Mouse (Mus musculus): ENCODE results near the gene Tmem69.

The Tmem69 gene

DNA sequence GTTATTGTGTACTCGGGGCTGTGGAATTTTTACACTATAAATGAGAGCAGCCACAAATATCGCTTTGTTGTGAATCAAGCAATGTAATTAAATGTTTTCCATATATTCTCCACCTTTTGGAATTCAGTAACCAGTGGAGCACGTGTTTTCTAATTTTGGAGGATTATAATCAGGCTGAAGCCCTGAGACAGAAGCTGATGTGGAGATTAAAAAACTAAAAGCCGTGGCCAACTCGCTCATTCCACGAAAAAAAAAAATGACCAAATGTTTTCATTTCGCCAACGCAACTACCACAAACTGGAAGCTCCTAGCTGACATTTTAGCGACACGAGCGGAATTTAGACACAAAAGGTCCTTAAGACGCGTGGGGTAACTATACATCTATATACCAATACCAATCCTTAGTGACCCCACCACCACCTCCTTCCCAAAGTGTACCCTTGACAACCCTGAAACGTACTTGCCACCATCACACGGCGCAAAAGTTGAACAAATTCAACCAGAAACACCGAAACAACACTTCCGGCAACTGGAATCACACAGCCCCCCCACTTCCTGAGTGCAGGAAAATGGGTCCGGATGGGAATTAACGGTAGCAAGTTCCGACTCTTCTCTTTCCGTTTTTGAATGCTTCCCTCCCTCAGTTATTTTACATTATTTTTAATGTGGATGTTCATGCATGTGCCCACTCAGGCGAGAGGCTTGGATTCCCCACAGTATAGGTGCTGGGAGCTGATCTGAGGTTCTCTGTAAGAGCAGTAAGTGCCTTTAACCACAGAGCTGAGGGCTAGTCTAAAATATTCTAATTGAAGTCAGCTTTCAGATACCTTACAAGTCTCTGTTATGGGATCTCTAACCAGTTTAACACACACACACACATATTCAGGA lies at the start of gene Tmem69:
TSS of gene Tmem69 (minus strand) at position 524 of the 888 bp plus-strand sequence.
- peak; percentile 66 to 68 for DNase-seq (ENCODE audit: low spot score in 2 of 2)

DNA sequence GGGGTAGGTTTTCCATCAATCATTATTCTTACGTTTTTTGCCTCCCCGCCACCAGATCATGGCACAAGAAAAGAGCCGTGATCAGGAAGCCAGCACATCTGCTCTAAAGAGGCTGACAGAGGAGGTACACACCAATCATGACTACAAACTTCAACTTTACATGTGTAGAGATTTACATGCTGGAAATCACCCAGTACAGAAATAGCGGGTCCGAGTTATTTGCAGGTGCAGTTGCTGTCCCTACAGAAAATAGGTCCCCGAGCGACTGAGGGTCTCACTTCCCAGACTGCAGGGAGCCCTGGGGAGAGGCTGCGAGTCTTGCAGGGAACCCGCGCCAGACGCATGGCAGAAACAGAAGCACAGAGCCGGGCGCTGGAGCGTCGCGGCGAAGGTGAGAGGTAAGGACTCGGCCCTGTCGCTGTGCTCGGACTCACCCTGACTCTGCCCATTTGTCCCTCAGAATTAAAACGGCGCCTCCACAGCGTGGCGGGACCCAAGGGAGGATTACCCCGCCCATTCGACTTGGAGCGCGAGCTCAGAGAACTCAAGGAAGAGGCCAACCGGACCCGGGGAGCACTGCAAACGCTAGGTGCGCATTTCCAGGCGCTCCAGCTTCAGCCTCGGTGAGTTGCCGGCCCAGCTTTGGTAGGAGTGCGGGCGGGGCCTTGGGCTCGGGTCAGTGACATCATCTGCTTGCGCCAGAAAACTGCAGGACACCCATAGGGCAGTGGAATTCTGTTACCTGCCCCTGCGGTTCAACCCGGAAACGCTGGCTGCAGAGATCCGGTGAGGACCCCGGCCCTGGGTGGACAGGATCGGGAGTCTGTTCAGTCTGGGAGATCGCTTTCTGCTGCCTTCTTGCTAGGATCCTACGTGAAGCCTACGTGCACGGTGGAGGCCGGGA lies 41.5 kb upstream of the Tmem69 start:
- peak; percentile 82 to 86 for DNase-seq (ENCODE audit: low spot score in 2 of 2)

DNA sequence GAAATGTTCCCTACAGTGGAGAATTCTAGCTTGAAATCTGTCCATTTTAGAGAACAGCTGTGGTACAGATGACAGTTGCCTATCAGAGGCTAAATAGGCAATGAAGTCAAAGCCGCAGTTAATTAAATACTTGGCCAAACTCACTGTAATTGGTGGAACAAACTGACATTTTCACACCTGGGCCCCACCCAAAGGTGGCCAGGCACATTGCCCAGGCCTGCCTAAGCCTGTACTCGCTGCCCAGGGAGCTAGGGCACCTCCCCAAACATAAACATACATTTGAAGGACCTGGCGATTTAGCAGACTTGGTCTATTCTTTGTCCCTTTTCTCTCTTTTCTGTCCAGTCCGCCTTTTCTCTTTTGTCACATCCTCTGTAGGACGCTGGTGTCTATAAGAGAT lies 40.6 kb upstream of the Tmem69 start, which contains the start of gene Ccdc17:
TSS of gene Ccdc17 (plus strand) at position 276 of the 400 bp plus-strand sequence.
- no peak for DNase-seq (ENCODE audit: low spot score in 2 of 2)

DNA sequence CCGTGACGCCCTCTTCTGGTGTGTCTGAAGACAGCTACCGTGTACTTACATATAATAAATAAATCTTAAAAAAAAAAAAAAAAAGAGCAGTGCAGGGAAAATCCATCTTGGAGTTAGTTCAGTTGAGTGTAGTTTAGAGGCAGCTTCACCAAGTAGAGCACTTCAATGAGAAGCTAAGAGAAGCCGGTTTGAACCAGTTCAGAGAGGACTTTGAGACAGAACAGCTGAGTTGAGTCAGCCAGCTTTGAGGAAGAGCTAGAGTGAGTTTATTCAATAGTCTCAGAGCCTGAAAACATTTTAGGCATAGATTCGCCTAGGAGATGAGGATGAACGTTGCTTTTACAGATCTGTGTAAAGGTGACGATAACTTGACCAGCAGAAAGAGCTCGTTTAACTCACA lies 40.1 kb upstream of the Tmem69 start:
- no peak for DNase-seq (ENCODE audit: low spot score in 2 of 2)

DNA sequence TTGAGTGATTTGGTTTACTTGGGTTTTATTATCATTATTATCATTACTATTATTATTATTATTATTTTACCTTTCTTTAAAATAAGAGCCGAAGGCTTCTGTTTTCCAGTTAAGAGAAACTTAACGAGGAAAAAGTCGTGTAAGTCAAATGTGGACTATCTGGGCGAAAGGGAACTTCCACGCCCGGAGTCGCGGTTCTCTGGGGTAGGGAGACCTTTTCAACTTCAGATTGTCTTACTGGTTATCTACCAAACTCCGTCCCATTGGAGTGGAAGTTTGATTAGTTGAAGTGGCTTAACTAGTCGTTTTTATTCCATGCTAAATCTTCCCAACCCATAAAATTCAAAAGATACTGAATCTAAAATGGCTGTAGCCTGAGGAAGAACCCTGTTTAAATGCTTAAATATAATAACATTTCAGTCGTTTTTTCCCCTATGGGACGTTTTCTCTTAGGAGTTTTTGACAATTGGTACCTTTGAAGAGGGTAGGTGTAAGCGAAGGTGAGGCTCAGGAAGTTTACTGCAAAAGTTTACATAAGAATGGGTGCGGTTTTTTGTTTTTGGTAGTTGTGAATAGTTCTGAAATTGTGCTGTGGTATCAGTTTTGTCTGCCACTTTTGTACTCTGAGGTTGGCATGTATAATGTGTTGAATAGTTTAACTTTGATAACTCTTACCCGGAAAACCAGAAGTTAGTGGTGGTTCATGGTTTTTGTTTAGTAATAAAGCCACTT lies 2.6 kb upstream of the Tmem69 start:
- DNase-seq (ENCODE audit: low spot score in 2 of 2), result no peak

DNA sequence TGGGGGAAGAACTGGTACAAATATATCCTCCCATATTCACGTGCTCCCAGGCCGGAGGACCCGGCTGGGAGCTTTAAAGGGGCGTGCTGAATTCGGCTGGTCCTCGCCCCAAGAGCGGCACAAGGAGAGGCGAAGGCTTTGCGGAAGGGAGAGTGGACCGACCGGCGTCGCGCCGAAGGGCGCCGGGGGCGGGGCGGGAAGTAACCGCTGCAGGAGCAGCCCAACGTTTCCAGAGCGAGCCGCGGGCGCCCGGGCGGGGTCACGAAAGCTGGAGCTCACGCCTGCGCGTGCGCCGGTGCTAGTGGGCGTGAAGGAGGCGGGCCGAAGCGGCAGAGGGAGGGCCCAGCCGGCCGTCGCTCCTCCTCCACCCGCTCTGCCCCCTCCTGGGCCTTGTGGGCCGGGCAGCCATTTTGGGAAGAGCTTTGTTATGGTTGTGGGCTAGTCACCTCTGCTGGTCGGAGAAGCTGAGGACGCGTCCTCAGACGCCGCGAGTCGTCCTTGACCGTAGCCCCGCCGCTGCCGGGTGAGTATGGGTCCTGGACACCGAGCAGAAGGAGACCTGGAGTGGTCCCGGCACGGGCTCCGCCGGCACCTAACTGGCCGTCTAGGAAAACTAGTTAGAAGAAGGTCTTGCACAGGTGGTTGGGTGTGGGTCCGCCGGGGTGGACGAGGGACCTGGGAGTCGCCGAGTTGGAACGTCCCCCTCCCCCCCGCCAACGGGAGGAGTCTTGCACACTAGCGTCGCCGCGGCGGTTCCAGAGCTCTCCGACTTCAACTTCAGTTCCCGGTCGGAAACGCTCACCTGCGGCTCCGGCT lies 1.8 kb upstream of the Tmem69 start, which contains the start of gene Gpbp1l1:
TSS of gene Gpbp1l1 (plus strand) at position 353 of the 816 bp plus-strand sequence.
- peak; percentile 94 to 97 for DNase-seq (ENCODE audit: low spot score in 2 of 2)

DNA sequence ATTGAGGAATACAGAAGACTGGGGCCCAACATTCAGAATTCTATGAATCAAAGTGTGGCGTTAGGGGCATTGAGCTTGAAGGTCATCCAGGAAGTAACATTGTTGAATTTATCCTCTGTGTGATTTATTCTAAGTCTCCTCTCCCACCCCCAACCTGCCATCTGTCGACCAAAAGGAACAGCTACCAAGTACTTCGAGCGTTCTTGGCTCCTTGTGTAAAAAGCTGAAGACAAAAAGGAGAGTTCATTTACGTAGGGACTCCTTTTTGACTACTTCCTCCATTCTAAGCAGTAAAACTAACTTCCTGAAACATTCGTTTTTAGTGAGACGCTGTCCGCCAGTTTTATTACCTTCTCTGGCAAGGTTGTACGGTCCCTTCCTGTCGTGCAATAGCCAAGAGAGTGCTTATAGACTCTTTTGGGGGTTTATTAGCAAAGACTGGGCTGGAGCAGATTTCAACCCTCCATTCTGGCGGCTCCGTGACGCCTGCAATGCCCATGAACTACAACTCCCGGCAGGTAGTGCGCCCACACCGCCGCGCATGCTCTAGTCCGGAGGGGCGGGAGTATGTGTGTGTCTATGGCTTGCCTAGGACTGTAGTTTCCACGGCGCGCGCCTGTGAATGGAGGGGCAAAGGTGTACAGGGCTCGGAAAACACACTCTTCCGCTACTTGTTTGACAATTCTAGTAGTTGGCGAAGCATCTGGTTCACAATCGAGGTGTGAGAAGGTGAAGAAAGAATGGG lies 997 bp upstream of the Tmem69 start:
- peak; percentile 91 for DNase-seq (ENCODE audit: low spot score in 2 of 2)

DNA sequence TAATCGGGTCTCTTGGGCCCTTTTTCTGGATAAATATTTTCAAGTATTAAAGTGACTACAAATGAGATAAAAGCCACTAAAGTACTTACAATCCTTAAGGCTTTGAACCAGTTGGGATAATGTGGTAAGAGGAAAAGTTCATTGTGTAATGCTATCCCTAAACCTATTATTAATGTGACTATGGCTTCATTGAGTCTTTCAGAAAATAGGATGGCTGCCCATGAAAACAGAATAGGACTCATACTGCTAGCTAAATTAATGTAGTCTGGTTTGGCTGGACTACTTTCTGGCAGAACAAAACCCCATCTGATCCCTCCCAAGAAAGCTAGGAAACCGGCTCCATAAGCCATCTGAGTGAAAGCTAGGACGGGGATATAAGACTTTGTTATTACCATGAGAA lies 2.7 kb downstream of the Tmem69 start:
- DNase-seq (ENCODE audit: low spot score in 2 of 2), result no peak

DNA sequence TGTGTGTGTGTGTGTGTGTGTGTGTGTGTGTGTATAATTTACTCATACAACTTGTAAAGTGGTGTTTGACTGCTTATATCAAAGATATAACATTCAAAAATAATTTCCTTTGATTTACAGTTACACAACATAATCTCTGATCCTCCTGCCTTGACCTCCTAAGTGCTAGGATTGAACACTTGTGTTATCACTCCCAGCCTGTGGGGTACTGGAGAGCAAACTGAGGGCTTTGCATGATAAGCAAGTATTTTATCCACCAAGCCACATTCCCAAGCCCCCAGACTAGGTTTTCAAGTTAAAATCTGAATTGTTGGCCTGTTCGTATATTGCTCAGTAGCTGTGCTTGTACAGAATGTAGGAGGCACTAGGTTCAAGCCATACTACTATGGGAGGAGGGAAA lies 5.3 kb downstream of the Tmem69 start:
- DNase-seq (ENCODE audit: low spot score in 2 of 2), result no peak

DNA sequence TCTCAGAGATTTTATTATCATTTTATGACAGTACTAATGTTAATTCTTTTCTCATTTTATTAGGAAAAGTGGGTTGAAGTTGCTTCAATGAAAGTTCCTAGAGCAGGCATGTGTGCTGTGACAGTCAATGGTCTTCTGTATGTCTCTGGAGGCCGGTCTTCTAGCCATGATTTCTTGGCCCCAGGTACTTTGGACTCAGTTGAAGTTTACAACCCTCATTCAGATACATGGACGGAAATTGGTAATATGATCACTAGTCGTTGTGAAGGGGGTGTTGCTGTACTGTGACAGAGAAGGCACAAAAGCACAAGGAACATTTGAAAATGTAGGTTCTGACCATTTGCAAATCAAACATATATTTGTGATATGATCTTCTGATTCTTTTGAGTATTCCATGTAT lies 18.0 kb downstream of the Tmem69 start:
- no peak for DNase-seq (ENCODE audit: low spot score in 2 of 2)

DNA sequence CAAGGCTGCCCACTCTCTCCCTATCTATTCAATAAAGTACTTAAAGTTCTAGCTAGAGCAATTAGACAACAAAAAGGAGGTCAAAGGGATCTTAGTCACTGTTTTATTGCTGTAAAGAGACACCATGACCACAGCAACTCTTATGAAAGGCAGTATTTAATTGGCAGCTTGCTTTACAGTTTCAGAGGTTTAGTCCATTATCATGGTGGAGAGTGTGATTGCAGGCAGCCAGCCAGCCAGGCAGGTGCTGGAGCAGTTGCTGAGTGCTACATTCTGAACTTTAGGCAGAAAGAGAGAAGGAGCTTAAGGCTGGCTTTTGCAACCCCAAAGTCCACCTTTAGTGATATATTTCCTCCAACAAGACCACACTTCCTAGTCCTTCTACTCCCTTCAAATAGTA lies 19.4 kb downstream of the Tmem69 start:
- no peak for DNase-seq (ENCODE audit: low spot score in 2 of 2)

DNA sequence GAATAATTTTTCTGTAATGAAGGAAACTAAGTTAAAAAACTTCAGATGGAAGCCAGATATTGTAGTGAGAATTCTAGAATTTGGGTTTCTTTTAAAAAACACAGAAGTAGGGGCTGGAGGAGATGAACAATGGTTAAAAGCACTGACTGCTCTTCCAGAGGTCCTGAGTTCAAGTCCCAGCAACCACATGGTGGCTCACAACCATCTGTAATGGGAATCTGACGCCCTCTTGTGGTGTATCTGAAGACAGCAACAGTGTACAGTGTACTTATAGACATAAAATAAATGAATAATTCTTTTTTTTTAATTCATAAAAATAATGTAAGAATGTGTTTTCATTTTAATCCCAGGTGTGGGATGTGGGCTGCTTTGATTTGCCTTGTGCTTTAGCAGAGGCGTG lies 24.6 kb downstream of the Tmem69 start:
- no peak for DNase-seq (ENCODE audit: low spot score in 2 of 2)

DNA sequence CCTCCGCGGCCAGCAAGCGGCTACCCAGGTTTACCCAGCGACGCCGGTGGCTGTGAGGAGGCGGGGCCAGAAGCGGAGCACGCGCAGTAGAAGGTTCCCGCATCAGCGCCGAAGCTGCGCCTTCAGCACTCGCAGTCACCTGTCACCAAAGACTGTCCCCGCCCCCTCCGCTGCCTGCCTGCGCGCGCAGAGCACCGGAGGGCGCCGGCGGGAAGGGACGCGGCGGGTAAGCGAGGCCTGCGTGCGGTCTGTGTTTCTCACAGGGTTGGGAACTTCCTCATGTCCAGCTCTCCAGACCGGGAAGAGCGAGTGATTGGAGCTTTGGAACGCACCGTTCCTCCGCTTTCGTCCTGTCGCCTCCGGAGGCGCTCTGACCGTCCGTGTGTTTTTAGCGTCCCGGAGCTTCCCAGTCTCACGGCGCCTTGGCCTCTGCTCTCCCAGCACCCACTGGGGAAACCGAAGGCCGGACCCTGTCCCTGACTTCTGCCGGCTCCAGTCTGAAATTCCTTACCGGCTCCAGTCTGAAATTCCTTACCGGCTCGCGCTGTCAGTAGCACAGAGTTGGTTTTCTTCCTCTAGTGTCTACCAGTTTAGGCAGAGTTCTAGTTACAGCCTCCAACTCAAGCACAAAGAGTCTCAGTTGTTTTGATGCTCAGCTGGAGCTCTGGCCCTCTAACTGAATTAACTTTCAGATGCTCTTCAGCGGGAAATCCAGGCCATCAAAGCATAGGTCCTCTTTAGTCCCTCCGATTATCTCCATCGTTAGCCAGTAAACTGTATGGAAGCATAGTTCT lies 48.1 kb downstream of the Tmem69 start, which contains the start of gene Ipp:
TSS of gene Ipp (plus strand) at position 125 of the 794 bp plus-strand sequence.
- DNase-seq (ENCODE audit: low spot score in 2 of 2), result peak; percentile 89 to 93

DNA sequence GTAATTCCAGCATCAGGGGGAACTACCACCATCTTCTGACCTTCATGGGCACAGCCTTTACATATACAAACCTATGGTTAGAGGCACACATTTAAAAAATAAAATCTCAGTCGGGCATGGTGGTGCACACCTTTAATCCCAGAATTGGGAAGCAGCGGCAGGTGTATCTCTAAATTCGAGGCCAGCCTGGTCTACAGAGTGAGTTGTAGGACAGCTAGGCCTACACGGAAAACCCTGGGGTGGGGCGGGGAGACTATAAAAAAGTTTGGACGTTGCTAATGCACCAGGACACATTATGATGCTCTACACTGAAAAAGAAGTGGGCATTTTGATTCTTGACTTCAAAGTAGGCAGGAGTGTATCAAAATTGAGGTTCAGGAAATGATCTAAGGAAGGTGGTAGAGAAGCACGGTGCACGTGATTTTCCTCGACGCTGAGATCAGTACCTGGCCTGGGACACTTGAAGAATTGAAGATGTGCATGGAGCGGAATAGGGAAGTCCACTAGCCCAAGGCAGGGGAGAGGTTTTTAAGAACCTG lies 48.8 kb downstream of the Tmem69 start:
- no peak for DNase-seq (ENCODE audit: low spot score in 2 of 2)
